Mouse (Mus musculus) G1E (cell line): ENCODE results near the gene 1110002E22Rik.

ENCODE experiments used
- CTCF ChIP-seq: IDR thresholded peaks from 2 replicates; pipeline ENCODE4 v1.5.1; 2012; ENCODE audit warnings: low read depth, low read length, inconsistent platforms, mixed read lengths
- GATA1 ChIP-seq: IDR thresholded peaks from 2 replicates; pipeline ENCODE4 v1.6.1; 2012; ENCODE audit warnings: borderline replicate concordance, low read length, inconsistent platforms, mixed read lengths
- GATA2 ChIP-seq: IDR thresholded peaks from 2 replicates; pipeline ENCODE4 v1.6.1; 2012; ENCODE audit warnings: low read depth, low read length, inconsistent platforms, borderline replicate concordance
- TAL1 ChIP-seq: conservative IDR thresholded peaks from 2 replicates; pipeline ENCODE4 v1.6.1; 2012; ENCODE audit warnings: low read depth, low read length, inconsistent platforms, mixed read lengths

DNA sequence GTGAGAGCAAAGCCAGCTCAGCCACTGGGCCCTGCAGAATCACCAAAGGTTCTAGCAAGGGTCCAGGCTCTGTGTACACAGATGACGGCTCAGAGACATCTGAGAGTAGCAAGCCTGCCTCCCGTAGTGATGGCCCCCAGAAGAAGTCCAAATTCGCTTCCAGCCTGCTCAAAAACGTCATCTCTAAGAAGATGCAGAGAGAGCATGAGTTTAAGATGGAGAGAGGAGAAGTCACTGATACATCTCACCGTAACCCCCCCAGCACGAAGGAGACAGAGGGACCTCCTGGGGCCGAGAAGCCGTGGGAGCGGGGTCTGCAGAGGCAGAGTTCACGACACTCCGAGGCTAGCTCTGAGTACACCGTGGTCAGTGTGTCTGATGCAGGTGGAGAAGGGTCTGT, 2.4 kb downstream of the 1110002E22Rik start, which contains the start of gene Gm5105:
- TF ChIP-seq CTCF: no peak
- TF ChIP-seq TAL1: no peak
- no peak for TF ChIP-seq GATA1
- no peak for TF ChIP-seq GATA2
